Mouse (Mus musculus) frontal cortex, postnatal 36 days (tissue): ENCODE results near the gene Mettl18.

Experiments used
- DNase-seq, 2 experiments: peaks; one replicate each; pipeline ENCODE4 v3.0.0; 2022; ENCODE audit warnings: low spot score in 2 of 2

Mettl18 gene

GRCm38 (mm10) chr1:164043549-164043948 is 48.9 kb downstream of the Mettl18 start:
- no peak for DNase-seq
